In genomic region chr12:98746131-98746530, GRCm38 (mm10) we compare ENCODE assay signal across 9 mouse cellular contexts. TPM values are rescaled to one million over a fixed set of nuclear protein-coding genes. Genes with fewer than 3 reads are reported as not detected.
DNase-seq lines count a peak whose midpoint lies in the region; ATAC-seq lines count a peak whose summit lies in the region.
"Had no signal": no experiment of that assay in that cellular context is flagged by ENCODE, and none has a peak within 500 bp of the region (broad histone marks: within the 10 kb centered on the region; RNA-seq: fewer than 3 reads in every experiment).

No protein-coding gene starts in this region.

- H3K27me3 ChIP-seq in liver, embryonic 15.5 days: peaks cover 17% of the 10 kb centered on the region
- H3K27me3 ChIP-seq: embryonic facial prominence, embryonic 13.5 days had no signal

- peak overlapping the region; percentile 91 for H3K4me3 ChIP-seq in liver, embryonic 15.5 days (replicated peaks)

- peak; percentile 45 to 47 for DNase-seq in right cerebral cortex, postnatal 10 days (ENCODE audit: low spot score in 2 of 2)
- no peak for DNase-seq in right cerebral cortex, postnatal 36 days (ENCODE audit: low spot score in 2 of 2)
- DNase-seq in cerebellum, adult 9-10 months: peak; percentile 63
- peak; percentile 28 for DNase-seq in gastrocnemius, postnatal 25 days
- peak; percentile 83 for DNase-seq in induced T-regulatory cell, adult 2 months (ENCODE audit: low read depth)
- peak; percentile 76 for DNase-seq in naive thymus-derived CD4-positive, alpha-beta T cell, adult 2 months (ENCODE audit: low read depth)
- peak; percentile 57 for DNase-seq in thymus, postnatal 0 days (ENCODE audit: low spot score)

- H3K4me2 ChIP-seq in liver, embryonic 15.5 days: peak overlapping the region; percentile 79

- H3K36me3 ChIP-seq in liver, embryonic 15.5 days (replicated peaks): peaks cover 6% of the 10 kb centered on the region; the same call in 1 of the 2 replicates
- H3K36me3 ChIP-seq: embryonic facial prominence, embryonic 13.5 days had no signal

- ATAC-seq in liver, embryonic 15.5 days (ENCODE audit: insufficient read depth): peak; percentile 58

- H3K9ac ChIP-seq in liver, embryonic 15.5 days: no peak overlapping the region

- H3K4me1 ChIP-seq in liver, embryonic 15.5 days (replicated peaks): peaks cover 23% of the 10 kb centered on the region

- peak overlapping the region; percentile 90; the same call in 1 of the 2 replicates for H3K27ac ChIP-seq in liver, embryonic 15.5 days (replicated peaks)

- H3K9me3 ChIP-seq in liver, embryonic 15.5 days (replicated peaks): no peaks in the 10 kb centered on the region
- H3K9me3 ChIP-seq: embryonic facial prominence, embryonic 13.5 days had no signal

- 18% methylated on average over 2 of the region's 2 CpGs for WGBS in liver, embryonic 15.5 days (ENCODE audit: insufficient replicate concordance)

RNA-seq across cellular contexts. Expression of gene Zc3h14, which starts 0.6 kb away (rescaled TPM):
- 10 to 100 TPM; 40.9 to 44.1 TPM for total RNA-seq in gastrocnemius, postnatal 25 days (2021)
- polyA plus RNA-seq in liver, embryonic 15.5 days (2015; fragmentation: Nextera tagmentation; extraction: Ambion mirVana): 33.2 and 34.1 TPM in 2 replicates
- 96.2 and 101 TPM in 2 replicates for polyA plus RNA-seq in thymus, postnatal 0 days (2015; fragmentation: Nextera tagmentation; extraction: Ambion mirVana)

RNA-seq across cellular contexts. Expression of gene Ptpn21, which starts 8.9 kb away (rescaled TPM):
- total RNA-seq in gastrocnemius, postnatal 25 days (2021): 10 to 100 TPM; 21.4 to 31.3 TPM
- polyA plus RNA-seq in liver, embryonic 15.5 days (2015; fragmentation: Nextera tagmentation; extraction: Ambion mirVana): 2.6 and 2.7 TPM in 2 replicates
- polyA plus RNA-seq in thymus, postnatal 0 days (2015; fragmentation: Nextera tagmentation; extraction: Ambion mirVana): 1.4 and 1.6 TPM in 2 replicates

Comparison
In these comparisons a context has a peak if more than half of its experiments do, and no peak if none do; other contexts are left out.
1. DNase-seq: peak in right cerebral cortex, postnatal 10 days (2 of 2), cerebellum, adult 9-10 months (single experiment), gastrocnemius, postnatal 25 days (single experiment), induced T-regulatory cell, adult 2 months (single experiment), naive thymus-derived CD4-positive, alpha-beta T cell, adult 2 months (single experiment) and thymus, postnatal 0 days (single experiment); none in right cerebral cortex, postnatal 36 days (0 of 2).